Mouse (Mus musculus): ENCODE data around the gene Pitpnm2. TPM values are rescaled to one million over a fixed set of nuclear protein-coding genes. Genes with fewer than 3 reads are reported as not detected.
"Not testable (repeated sequence)": the region's sequence is repeated elsewhere in the genome, so short reads cannot be mapped to it uniquely, and the experiment has no call there.

Pitpnm2 gene
- polyA plus RNA-seq, 1 experiment from 2014 or later: 33.9 TPM

DNA sequence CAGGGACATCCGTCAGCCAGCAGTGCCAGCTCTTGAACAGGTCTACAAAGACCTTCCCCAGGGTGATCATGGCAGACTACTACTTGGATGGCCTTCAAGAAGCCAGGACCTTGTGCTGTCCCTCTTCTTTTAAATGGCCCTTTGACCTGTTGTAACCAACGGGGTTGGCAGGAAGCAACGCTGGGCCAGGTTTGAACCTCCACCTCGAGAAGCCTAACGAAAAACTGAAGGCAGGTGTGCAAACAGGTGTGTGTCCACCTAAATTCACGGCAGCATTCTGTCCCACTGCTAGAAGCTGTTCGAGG, 27.9 kb downstream of the Pitpnm2 start:
- DNase-seq (ENCODE audit: low spot score): no peak

DNA sequence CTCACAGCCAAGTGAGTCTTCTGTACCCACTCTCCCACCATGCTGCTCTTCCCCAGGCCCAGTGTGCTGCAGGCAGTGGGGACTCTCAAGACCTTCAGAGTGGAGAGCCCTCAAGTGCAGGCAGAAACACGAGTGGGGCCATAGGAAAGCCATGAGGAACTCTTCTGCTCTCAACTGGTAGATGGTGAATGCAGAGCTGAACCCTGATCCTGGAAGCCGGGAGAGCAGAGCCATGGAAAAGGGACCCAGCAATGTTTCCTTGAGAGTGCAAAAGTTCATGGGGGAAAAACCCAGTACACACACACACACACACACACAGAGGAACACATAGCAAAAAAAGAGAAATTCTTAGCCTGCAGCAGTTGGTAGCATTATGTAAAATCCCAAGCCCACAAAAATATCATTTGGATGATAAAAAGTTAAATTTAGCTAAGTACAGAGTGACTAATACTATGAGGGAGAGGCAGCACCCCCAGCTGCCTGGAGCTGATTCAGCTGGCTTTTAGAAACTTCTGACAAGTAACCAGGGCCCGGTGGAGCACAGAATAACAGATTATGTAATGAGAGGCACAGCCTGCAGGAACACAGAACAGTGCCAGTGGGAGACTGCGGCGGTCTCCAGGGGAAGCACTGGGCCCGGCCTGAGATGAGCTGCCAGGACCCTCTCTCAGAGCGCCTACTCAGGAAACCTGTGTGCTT, 28.4 kb downstream of the Pitpnm2 start:
- peak; percentile 44 for DNase-seq (ENCODE audit: low spot score)

DNA sequence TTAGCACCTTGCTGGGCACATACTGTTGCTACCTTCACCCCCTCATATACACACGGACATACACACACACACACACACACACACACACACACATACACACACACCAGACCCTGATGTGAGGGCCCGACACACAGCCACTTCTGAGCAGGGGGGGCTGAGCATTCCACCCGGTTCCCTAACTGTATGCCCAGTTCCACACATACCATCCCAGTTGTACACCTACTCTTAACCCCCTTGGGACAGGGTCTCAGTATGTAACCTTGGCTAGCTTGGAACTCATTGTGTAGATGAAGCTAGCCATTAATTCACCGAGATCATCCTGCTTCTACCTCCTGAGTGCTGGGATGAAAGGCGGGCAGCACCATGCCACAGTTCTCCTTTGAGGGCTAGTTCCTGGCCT, 29.0 kb downstream of the Pitpnm2 start:
- no peak for DNase-seq (ENCODE audit: low spot score)

DNA sequence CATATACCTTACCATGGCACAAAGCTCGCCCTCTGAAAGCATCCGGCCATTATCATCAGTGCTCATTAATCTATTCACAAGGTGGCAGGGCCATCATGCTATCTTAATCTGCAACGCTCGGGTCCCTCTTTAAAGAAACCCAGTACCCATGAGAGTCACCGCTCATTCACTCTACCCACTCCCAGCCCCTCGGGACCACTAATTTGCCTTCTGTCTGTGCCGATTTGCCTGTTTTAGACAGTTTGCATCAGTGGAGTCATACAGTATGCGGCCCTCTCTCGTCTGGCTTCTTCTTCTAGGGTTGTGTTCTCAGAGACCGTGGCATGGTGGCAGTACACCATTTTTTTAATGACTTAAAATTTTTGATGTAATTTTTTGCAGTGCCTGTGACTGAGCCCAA, 30.1 kb downstream of the Pitpnm2 start:
- no peak for DNase-seq (ENCODE audit: low spot score)

DNA sequence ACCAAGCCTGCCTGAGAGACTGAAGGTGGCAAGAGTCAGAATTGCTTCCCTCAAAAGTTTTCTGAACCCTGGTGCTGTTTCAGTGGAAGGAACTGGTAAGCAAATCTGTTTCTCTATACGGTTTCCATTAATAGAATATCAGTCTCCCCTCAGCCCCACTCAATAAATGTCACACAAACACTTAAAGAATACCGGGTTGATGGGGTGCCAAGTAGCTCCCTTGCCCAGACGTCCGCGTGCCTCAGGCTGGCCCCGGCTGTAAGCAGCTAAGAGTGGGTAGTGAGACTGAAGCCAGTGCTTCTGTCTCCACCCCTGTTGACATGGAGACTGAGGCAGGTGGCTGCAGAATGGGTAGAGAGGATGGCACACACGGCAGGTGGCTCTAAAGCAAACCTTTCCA, 30.6 kb downstream of the Pitpnm2 start:
- DNase-seq (ENCODE audit: low spot score): no peak

DNA sequence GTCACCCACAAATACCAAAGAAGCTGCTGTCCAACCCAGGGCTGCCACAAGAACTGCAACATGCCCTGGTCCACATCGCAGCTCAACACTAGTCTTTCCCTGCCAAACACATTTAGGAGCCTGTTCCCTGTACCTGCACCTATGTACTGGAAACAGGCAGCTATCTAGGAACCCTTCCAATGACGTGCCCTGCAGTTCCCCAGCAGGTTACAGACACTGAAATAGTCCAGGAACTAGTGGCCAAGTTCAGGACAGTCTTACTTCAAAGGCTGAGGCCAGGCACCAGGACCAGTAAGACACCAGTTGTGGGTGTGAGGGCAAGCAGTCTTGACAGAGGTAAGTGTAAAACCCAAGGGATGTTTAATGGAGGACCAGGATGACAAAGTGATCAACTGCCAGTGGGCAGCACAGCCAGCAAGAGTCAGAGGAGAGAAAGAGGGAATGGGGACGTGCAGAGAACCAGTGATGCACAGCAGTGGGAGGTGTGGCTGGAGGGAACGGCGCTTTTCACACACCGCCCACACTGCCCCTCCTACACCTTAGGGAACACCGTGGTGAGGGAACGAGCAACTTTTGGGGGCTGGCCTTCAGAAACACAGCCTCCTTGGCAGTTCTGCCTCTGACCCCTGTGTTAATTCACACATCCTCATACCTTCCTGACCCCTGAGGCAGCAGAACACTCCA, 31.9 kb downstream of the Pitpnm2 start:
- no peak for DNase-seq (ENCODE audit: low spot score)

DNA sequence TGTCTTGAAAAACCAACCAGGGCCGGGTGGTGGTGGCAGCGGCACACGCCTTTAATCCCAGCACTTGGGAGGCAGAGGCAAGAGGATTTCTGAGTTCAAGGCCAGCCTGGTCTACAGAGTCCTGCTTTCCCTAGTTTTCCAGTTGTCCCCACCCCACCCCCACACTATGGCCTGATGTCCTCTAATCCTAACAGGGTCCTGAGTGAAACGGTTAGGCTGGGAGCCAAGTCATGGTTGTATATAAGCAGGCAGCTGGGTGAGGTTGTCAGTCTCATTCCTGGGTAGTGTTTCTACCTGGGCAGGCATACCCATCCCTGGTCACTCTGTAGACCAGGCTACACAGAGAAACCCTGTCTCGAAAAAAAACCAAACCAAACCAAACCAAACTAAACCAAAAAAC, 32.5 kb downstream of the Pitpnm2 start:
- DNase-seq (ENCODE audit: low spot score): not testable (repeated sequence)

DNA sequence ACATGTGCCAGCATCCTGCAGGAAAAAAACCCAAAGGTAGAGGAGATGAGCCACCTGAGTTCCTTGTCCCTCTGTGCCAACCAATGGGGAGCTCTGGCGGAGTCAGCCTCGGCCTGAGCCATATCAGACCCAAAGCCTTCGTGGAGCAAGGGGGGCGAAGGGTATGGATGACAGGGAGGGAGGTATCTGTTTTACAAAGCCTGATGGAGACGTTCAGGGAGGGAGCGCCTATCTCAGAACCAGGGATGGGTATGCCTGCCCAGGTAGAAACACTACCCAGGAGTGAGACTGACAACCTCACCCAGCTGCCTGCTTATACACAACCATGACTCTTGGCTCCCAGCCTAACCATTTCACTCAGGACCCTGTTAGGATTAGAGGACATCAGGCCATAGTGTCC, 33.2 kb downstream of the Pitpnm2 start:
- no peak for DNase-seq (ENCODE audit: low spot score)

DNA sequence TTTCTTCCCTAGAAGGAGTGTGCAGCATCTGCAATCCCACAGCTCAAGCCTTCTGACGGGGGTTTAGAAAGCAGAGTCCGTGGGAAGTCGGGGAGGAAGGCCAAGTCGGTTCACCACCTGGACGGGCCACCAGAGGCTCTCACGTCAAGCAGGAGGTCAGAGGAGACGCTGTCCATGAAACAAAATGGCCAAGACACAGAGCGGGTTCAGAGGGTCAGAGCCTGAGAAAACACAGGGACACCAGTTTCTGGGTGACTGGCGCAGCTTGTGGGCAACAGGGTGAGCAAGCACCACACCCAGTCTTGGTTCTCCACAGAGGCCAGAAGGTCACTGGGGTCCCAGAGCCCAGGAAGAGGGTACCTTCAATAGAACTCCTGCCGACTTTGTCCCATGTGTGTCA, 33.9 kb downstream of the Pitpnm2 start:
- DNase-seq (ENCODE audit: low spot score): no peak

DNA sequence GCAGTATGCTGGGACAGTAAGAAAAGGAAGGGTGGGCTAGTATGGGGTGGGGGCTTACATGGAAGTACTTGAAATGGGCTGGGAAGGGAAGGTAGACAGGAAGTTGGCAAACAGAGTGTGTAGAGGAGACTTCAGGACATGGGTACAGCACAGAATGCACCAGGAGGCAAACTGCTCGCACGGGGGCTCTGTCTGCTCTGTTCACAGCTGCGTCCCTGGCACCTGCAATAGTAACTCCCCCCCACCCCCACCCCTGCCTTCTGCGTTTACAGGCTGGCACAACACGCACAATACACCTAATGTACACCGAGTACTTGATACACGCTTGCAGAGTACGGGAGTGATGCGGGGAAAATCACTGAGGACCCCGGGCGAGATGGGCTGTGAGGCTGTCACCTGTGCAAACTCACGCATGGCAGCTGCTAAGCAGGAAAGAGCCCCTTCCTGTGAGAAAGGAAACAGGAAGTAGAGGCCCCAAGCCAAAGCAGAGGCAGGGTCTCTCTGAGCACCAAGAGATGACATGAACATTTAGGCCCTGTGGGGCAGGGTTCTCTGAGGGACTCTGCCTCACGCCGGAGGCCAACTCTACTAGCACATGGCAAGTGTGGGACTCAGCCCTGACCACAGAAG, 34.9 kb downstream of the Pitpnm2 start:
- peak; percentile 90 for DNase-seq (ENCODE audit: low spot score)

DNA sequence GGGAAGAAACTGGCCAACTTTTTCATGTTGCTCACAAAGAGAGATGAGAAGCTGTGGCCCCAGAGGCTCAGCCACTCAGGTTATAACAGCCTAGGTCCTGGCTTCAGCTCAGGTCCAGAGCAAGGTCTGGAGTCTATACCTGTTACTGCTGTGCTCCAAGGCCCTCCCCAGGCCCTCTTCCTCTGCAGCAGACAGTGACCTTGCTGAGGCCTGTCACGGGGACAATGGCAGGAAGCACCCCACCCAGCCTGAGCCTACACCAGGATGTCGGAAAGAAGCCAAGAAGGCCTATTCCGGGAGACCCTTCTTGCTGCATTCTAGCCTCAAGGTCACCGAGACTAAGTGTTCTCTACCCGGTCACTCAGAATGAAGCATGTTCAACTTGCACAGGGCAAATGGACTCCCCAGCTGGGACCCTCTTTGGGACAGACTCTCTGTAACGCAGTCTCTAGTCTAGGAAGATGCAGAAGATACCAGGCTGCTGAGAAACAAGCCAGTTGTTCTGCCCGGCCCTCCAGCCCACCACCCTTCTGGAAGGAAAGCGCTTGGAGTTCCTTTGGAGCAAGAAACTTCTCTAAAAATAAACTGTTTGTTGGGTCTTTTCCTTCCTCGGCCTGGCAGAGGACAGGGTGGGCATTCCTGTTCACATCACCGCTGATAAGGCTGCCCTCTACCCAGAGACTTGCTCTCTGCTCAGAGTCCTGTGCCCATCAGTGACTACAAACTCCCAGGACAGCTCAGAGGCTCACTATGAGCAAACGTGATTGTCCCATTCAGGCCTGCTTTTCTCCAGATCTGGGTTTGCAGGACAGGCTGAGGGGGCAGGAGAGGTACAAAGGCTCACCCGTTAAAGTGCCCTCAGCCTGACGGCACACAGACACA, 35.7 kb downstream of the Pitpnm2 start:
- DNase-seq (ENCODE audit: low spot score): peak; percentile 70

DNA sequence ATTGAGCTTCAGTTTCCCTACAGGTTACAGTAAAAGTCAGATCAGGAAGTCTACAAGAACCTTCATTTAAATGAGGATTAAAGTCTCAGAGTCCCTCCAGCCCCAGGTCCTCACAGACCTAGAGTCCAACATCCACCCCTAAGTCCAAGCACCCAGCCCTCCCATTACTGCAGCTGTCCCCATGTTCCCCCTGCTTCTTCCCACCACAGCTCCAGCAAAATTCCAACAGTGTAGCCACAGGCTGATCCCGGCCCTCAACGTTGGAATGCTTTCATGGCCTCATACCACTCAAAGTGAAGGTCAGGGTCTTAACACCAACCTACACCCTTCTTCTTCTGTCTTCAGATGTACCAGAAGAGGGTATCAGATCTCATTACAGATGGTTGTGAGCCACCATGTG, 37.9 kb downstream of the Pitpnm2 start:
- no peak for DNase-seq (ENCODE audit: low spot score)

DNA sequence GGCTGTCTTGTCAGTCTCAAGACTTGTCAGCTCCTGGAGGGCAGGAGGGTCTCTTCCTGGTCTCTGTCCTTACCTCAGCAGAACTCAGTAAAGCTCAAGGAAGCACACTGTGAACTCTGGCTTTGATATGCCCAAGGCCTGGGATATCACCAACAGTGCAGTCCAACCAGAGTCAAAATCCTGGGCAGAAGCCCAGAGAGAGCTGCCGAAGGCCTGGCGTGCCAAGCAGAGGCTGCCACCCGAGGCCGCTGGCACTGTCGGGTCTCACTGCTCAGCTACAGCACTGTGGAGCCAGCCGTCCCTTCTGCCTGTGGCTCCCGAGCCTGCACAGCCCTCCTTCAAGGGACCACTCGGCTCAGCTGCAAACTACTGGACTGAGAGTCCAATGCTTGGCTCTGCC, 38.3 kb downstream of the Pitpnm2 start:
- DNase-seq (ENCODE audit: low spot score): no peak

DNA sequence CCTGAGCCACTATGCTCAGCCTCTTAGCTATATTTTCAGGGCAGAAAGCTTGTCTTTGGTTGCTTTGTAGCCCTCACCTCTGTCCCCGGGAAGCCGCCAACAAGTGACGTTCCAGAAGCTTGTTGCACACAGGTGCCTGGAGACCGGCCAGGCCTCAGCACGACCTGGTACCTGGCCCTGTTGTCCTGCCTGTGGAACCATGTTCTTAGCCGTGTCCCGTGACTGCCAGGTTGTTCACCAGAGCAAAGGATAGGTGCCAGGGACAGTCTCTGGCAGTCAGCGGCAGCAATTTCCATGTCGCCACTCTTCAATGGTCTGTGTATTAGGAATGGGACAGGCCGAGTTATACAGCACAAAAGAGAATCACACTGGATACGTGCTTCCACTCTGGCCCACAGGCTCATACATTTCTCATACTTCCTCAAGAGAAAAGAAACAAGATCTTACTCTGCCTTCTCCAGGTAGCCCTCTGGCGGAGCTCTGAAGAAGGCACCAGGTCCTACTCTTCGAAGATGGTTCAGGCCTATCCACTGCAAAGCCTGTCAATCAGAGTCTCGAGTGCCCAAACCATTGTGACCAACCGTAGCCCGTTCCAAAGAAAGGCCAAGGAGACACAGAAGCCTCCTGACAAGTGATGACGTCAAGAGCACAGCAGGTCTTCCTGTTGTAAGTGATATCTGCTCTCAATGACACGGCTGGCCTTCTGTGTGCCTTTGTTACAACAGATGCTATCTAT, 39.1 kb downstream of the Pitpnm2 start:
- no peak for DNase-seq (ENCODE audit: low spot score)

DNA sequence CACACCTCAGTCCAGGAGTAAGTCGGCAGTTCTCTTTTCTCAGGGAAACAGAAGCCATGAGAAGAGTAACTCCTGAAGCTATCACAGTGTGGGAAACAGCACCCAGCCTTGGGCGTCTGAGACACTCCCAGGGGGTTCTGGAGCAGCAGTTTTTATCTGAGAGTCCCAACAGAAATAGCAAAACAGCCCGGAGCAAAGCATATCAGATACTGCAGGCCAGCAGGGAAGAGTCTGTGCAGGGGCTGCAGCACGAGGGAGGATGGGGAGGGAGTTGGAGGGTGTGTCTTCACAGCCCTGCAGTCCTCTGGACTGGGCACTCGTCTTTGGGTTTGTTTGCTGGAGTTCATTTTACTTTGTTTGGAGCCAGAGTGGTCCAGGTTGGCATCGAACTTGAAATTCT, 39.7 kb downstream of the Pitpnm2 start:
- no peak for DNase-seq (ENCODE audit: low spot score)

DNA sequence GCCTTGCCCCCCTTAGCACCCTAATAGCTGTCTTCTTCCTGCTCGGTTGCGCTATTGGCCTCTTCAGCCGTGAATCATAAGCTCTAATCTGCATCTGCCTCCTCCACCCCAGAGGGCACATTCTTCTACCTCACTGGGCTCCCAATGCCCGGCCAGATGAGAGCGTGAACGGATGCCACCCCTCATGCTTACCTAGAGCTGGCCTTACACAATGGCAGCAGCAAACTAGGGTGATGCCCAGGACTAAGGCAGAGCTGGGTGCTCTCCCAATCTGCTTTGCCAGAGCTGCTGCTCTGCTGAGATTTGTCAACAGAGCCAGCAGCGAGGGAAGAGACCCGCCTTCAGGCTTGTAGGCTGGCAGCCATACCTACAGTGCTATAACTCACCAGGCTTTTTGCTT, 41.5 kb downstream of the Pitpnm2 start:
- no peak for DNase-seq (ENCODE audit: low spot score)

DNA sequence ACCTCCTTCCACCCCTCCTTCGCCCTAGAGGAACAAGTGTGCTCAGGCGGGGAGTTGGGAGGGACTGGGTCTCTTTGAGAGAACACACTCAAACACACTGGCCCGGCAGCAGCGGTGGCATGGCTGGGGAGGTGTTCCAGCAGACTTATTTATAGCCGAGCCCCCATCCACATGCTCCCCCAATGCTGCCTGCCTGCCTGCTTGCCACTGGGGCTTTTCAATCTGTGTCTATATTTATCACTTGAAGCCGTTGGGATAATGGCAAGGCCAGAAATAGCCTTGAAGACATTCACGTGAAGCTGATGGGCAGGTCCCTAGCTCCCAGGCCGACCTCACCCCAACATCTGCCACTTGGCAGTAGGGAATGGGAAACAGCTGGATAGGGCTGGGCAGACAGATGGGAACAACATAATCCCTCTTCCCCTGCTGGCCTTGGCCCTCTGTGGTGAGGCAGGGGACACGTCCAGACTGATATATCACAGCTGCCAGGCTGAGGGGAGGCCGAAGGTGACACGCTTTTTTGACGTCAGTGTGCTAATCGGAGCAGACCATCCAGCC, 43.0 kb downstream of the Pitpnm2 start:
- no peak for DNase-seq (ENCODE audit: low spot score)

DNA sequence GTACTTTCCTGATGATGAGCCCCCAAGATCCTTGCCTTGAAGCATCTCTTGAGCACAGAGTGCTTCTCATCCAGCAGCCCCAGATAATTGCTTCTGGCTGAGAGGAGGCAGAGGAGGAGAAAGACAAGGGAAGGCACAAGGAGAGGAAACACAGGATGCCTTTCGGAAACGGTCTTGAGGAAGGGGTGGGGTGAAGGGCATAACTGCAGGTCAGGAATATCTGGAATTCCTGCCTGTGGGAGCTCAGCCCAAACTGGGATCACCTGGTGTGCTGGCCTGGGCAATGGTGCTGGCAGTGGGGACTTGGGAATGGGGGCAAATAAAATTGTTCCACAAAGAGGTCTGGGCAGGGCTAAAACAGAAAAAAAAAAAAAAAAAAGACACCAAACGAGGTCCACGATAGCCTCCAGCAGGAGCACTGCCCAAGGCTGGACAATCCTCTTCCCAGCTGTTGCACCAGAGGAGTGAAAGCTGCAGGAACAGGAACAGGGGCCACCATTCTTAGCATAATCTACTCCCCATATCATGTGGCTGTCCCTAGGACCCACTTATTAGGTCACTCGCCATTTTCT, 43.7 kb downstream of the Pitpnm2 start:
- DNase-seq (ENCODE audit: low spot score): no peak

DNA sequence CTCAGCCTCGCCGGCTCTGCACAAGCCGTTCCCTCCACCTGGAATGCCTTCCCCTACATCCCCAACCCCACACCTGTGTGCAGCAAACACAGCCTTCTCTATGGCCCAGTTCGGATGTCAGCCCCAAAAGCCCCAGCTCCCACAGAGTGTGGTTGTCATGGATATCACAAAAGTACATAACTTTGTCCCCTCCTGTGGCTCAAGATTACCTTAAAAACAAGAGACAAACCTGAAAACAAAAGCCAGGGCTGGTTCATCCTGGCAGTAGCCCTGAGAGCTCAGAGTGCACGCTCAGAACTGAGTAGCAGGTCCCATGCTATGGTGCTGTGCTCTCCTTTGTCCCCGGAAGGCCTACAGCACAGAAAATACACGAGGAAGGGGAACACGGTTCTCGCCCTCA, 44.3 kb downstream of the Pitpnm2 start:
- DNase-seq (ENCODE audit: low spot score): no peak

DNA sequence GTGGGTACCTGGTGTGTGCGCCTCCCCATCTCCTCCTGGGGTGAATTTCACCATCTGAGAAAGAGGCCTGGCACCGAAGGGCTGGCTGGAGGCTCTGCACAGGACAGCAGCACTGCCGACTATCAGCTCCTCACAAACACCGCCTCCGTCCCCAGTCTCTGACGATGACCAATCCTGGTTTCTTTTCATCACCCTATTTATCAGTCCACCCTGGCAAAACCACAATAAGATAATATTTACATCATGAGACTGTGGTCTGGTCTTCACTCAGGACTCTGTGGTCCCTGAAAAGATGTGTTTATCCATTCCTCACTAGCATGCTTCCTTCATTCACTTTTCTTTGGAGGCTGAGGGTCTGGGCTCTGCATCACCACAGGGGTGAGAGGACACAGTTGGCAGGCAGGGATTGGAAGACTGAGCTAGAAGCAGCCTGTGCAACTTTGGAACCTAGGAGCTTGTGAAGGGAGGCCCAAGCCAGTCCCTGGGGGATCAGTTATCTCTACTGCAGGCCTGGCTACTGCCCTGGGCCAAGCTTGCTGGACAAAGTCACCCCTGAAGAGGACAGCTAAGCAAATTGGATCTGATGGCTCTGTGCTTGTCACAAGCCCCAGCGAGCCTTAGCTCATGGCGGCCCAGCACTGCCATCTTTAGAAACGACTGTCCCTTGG, 45.3 kb downstream of the Pitpnm2 start:
- DNase-seq (ENCODE audit: low spot score): no peak

Measured in thymus, postnatal 0 days (tissue).